Mouse (Mus musculus) heart, postnatal 14 days (tissue): ENCODE data around the gene Sin3a. TPM values are rescaled to one million over a fixed set of nuclear protein-coding genes. Genes with fewer than 3 reads are reported as not detected.
A peak's percentile ranks its signal among the peaks of the same experiment; 100 is the strongest.

Experiments used
- DNase-seq, 2 experiments: peaks; one replicate each; pipeline ENCODE4 v3.0.0; 2021 to 2022
- intact Hi-C: fragments of 180-260 bp; cut with DNase I; formaldehyde crosslinking; loops from one replicate; pipeline ENCODE4 v1.15.1; 2025
- long read RNA-seq, 2 experiments: library from polyadenylated mRNA; stranded (forward); transcript quantifications; one replicate each; pipeline ENCODE4 v2.0.0; 2021
- total RNA-seq, 2 experiments: library from RNA; stranded (reverse); gene quantifications; 2 replicates each; pipeline ENCODE4 v1.2.3; 2021

Gene Sin3a
- total RNA-seq: 10 to 100 TPM; 37.7 to 40.7 TPM
- long read RNA-seq, experiment 1, full-length matches to known transcripts: 4 of 10 reads
- long read RNA-seq, experiment 1, partial matches to known transcripts: 5 of 10 reads
- long read RNA-seq, experiment 1, other reads (novel, unspliced or antisense): 1 of 10 reads
- long read RNA-seq, experiment 2, full-length matches to known transcripts: 2 of 14 reads
- long read RNA-seq, experiment 2, partial matches to known transcripts: 4 of 14 reads
- long read RNA-seq, experiment 2, other reads (novel, unspliced or antisense): 8 of 14 reads

DNA sequence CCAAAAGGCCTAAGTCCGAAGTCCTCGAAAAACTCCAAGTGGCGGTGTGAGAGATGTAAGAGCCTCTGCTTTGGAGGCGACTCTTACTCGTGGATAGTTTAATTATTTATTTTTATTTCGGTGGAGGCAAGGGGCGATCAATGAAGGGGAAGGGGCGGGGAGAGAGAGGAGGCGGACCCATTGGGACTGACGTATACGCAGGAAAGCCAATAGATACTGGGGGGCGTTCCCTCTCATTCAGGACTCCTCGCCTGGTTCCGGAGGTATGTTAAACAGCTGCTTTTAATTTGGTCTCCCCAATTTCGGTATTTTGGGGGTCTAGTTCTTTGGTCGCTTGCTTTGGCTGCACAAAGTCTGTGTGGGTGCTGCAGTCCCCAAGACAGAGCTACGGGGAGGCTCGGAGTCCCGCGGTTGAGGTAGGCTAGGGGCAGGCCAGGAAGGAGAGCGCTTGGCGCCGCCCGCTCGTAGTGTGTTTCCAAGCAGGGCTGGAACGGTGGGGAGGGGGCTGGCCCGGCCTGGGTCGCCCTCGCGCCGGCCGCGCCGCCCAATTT is at the start of gene Sin3a:
Gene Sin3a (plus strand): TSS at position 240 of the 551 bp plus-strand sequence.
- DNase-seq: peak; percentile 64 to 68

DNA sequence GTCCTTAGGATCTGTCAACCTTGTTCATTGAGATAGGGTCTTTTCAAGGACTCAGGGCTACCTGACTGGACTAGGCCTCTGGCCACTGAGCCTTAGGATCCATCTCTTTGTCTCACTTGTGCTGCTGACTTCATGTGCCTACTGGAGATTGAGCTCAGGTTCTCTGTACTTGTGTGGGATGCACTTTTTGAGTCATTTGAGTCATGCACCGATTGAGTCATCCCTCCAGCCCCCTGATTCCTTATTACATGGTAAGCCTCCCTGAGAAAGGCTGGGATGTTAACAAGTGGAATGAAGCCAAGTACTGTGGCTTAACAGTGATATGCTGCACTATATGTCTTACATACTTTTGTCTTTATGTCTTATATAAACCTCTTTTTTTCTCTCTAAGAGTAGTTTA is 40.1 kb upstream of the Sin3a start:
- no peak for DNase-seq
- intact Hi-C loops: no loop called here

More for the DNA sequence above, at the start of gene Sin3a:
- intact Hi-C loops: loop anchor here (2.0 to 10.0 kb wide), 4 partner anchors 59 to 363 kb away; partner anchors contain the start of genes Man2c1, Snupn and Snx33

- DNase-seq: peak; percentile 38 to 69
- intact Hi-C loops: loop anchor here (2.0 to 10.0 kb wide), 2 partner anchors 75 to 169 kb away; partner anchors contain the start of gene Man2c1
Observed at GRCm38 (mm10) chr9:57056237-57056636, 15.6 kb upstream of the Sin3a start.

DNA sequence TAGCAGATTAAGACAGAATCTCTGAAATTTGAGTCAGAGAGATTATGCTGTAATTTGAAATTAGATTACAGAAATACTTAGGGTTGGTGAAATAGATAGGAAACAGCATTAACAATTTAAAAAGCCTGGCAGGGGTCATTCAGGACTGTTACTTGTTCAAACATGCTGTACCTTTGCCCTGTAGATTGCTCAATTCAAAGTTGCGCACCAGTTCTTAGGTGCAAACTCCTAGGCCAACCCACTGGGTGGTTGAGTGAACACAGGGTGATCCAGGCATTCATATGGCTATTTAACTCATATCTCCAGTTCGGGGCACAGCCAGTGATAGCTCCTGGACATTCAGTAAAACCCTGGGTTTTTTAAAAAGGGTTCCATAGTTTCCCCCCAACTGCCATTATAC is 7.7 kb upstream of the Sin3a start:
- no peak for DNase-seq
- intact Hi-C loops: no loop called here

DNA sequence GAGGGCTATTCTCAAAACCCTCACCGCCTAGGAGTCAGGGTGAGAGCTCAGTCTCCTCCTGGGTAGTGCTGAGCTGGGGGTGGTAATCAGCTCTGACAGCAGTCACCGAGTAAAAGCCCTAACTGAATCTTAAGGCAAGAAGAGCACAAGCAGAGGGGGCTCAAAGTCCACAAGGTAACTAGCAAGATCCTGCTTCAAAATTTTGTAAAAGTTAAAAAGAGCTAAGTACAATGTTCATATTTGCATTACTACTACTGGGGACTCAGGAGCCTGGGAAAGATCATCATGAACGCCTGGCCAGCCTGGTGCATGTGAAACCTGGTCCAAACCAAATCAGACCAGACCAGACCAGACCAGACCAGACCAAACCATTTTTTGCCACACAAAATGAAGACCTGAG is 3.6 kb upstream of the Sin3a start:
- DNase-seq: no peak
- intact Hi-C loops: no loop called here

DNA sequence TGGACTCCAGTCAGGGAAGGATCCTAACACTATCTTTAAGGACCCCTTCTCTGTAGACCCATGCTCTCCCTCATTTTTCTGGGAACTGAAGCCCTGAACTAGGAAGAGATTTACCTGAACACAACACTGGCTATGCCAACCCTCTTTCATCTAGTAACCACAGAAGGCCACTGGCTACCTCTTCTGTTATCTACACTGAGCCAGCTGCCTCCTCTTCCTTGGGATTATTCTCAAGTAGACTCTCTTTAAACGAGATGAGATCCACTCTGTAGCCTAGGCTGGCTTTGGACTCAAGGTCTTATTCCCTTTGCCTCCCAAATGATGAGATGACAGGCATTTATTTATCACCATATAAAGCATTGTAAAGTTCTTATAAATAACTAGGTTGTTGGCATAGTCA is 1.6 kb upstream of the Sin3a start:
- intact Hi-C loops: loop anchor here (5.0 to 10.0 kb wide), 3 partner anchors 118 to 365 kb away; partner anchors contain the start of genes Snupn and Snx33
- DNase-seq: no peak

DNA sequence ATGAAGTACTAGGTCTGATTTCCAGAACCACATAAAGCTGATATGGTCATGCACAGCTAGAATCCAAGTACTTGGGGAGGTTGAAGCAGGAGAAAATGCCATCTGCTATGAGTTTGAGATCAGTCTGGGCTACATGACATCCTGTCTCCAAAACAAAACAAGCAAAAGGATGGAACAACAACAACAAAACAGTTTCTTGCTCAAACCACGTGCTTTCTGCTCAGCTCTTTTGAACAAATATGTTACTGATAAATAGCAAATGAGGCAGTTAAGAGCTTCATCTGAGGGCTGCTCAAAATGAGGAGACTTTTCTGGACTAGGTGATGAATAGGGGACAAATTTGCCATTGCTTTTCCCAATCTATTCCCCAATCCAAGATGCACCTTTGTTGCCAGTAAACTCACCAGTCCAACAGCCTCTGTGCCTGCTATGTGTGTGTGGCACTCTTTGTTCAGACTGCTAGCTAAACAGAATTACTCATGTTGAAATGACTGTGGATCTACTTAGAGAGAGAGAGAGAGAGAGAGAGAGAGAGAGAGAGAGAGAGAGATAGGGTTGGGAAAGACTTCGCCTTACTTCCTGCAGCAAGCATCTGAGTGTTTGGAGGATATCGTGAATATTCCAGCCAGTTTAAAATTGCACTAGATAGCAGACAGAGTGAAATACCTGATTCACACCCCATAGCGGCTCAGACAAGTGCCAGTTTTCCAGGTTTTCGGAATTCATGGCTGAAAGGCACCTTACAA is 867 bp upstream of the Sin3a start:
- intact Hi-C loops: loop anchor here (5.0 to 10.0 kb wide), 3 partner anchors 119 to 364 kb away; partner anchors contain the start of genes Snupn and Snx33
- no peak for DNase-seq

GRCm38 (mm10) chr9:57072526-57072988 is 717 bp downstream of the Sin3a start:
- intact Hi-C loops: loop anchor here (2.0 to 10.0 kb wide), 4 partner anchors 58 to 362 kb away; partner anchors contain the start of genes Man2c1, Snupn and Snx33
- no peak for DNase-seq

DNA sequence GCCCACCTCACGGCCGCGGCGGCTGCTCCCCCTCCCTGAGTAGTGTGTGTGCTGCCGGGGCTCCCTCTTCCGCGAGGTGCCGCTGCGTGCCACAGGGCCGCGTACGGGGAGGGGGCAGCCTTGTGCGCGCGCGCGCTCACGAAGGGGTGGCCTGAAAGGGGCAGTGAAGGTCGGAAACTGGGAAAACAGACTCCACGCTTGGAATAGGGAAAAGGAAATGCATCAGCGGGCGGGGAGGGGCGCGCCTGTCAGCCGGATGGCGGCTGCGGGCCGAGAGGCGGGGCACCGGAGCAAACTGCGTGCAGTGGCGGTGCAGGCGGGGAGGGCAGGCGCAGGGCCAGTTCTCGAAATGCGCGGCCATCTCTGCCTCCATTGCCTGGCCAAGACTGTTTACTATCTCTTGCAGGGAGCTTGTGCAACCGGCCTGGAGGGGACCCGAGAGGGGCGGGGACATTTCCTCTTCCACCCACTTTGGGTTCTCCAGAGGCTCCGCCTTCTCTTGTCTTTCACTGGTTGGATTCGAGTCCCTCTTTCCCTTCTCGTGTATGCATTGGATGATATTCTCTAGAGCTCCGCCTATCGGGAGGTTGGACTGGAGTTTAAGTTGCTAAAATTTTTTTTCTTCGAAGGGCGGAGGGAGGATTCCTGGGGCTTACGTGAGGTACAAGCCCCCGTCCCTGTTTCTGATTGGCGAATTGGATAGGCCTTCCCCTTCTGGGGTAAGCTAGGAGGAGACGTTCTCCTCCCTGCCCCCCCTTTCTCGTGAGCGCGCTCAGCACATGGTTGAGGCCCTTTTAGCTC is 1.3 kb downstream of the Sin3a start:
- peak; percentile 94 to 95 for DNase-seq
- intact Hi-C loops: loop anchor here (2.0 to 10.0 kb wide), 4 partner anchors 58 to 362 kb away; partner anchors contain the start of genes Man2c1, Snupn and Snx33

DNA sequence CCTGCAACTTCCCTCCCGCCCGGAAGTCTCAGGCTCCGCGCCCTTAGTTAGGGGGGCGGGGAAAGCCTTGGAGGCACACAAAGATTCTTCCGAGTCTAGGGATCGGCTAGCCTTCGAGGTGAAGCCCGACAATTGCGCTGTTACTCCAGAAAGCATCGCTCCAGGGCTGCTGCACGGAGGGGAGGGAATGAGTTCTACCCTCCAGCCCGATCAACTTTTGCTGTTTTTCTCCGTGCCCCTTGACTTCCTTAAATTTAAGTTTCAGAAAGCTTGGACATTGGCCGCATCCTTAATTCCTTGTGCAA is 1.9 kb downstream of the Sin3a start:
- intact Hi-C loops: loop anchor here (2.0 to 10.0 kb wide), 4 partner anchors 57 to 361 kb away; partner anchors contain the start of genes Man2c1, Snupn and Snx33
- no peak for DNase-seq

DNA sequence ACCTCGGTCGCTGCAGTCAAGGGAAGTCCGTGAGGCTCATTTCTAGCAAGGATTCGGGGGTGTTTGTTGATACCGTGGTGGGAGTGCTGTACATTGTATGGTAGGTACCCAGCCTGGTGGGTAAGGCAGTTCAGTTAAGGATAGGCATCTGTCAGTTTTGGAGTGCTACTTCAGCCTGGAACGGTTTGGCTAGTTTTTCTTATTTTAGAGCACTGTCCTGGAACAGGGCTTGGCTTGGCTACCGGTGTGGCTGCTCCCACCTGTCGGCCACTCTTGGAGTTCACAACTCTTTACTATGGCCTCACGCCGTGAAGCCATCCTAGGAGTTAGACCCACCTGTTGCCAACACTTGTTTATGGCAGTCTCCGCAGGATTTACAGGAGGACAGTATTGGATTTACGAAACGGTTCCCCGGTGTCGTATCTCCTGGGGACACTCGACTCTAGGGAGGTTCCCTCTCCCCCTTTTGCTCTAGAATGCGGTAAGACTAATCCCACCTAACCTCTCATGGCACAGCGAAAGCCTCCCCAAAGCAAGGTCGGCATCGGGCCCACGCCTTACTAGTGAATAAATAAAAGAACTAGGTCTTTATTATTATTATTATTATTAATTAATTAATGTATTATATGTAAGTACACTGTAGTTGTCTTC is 2.5 kb downstream of the Sin3a start:
- peak; percentile 30 to 40 for DNase-seq
- intact Hi-C loops: loop anchor here (5.0 to 10.0 kb wide), 3 partner anchors 122 to 361 kb away; partner anchors contain the start of genes Snupn and Snx33

- intact Hi-C loops: loop anchor here (5.0 to 10.0 kb wide), 3 partner anchors 123 to 360 kb away; partner anchors contain the start of genes Snupn and Snx33
Observed at GRCm38 (mm10) chr9:57074822-57075603, 3.2 kb downstream of the Sin3a start.

GRCm38 (mm10) chr9:57075681-57076381 is 4.0 kb downstream of the Sin3a start:
- peak; percentile 97 to 98 for DNase-seq
- intact Hi-C loops: loop anchor here (10.0 kb wide), 1 partner anchor 359 kb away; no protein-coding TSS in a partner anchor

More at GRCm38 (mm10) chr9:57074822-57075603, 3.2 kb downstream of the Sin3a start:
- peak; percentile 71 to 81 for DNase-seq

DNA sequence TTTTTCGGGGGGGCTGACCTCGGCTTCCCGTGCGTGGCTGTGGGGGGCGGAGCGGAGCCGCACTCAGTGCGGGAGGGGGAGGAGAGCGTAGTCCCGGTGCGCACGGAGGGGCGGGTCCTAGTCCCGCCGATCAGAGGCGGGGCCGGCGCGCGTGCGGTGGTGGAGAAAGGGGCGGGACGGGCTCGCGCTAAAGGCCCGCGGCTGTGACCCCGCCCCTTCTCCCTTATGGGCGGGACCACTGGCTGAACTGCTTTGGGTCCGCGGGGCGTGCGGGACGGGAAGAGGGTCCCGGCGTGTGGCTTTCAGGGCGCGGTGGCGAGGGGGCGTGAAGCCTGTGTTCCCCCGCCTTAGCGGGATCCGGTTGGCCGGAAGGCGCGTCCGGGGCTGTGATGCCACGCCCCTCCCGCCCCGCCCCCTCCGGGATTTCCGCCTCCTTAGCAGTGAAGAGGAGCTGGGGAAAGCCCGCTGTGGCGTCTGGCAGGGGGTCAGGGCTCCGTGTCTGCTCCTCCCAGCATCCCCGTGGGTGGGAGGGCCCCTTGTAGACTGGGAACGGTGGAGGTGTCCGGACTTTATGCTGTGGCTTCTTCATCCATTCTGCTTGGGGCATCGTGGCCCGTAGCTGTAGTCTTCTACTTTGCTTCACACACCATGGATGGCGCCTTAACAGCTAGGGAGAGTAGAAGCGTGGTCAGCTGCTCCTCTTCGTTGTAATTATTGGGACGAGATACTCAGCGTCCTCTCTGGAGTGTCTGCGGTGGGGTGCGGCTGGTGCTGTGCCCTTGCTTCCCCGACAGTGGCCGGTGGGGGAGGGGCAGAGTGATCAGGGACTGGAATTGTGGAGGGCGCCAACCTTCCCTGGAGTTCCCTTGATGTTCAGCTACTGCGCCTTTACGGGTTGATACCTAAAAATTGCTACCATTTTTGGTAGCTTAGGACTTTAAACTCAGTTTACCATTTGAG is 5.1 kb downstream of the Sin3a start:
- DNase-seq: peak; percentile 87 to 90
- intact Hi-C loops: loop anchor here (10.0 kb wide), 1 partner anchor 358 kb away; no protein-coding TSS in a partner anchor

- intact Hi-C loops: no loop called here
- DNase-seq: no peak
Observed at GRCm38 (mm10) chr9:57082236-57082635, 10.4 kb downstream of the Sin3a start.

- intact Hi-C loops: no loop called here
- no peak for DNase-seq
Observed at GRCm38 (mm10) chr9:57117261-57117755, 45.5 kb downstream of the Sin3a start.
